Mouse (Mus musculus): ENCODE results near the gene Dusp2. TPM values are rescaled to one million over a fixed set of nuclear protein-coding genes. Genes with fewer than 3 reads are reported as not detected.
A peak's percentile ranks its signal among the peaks of the same experiment; 100 is the strongest.
"Not testable (repeated sequence)": the region's sequence is repeated elsewhere in the genome, so short reads cannot be mapped to it uniquely, and the experiment has no call there.

Dusp2 gene
- polyA plus RNA-seq (2016; fragmentation: Nextera tagmentation; extraction: Ambion mirVana) = 5.2 and 5.7 TPM in 2 replicates

DNA sequence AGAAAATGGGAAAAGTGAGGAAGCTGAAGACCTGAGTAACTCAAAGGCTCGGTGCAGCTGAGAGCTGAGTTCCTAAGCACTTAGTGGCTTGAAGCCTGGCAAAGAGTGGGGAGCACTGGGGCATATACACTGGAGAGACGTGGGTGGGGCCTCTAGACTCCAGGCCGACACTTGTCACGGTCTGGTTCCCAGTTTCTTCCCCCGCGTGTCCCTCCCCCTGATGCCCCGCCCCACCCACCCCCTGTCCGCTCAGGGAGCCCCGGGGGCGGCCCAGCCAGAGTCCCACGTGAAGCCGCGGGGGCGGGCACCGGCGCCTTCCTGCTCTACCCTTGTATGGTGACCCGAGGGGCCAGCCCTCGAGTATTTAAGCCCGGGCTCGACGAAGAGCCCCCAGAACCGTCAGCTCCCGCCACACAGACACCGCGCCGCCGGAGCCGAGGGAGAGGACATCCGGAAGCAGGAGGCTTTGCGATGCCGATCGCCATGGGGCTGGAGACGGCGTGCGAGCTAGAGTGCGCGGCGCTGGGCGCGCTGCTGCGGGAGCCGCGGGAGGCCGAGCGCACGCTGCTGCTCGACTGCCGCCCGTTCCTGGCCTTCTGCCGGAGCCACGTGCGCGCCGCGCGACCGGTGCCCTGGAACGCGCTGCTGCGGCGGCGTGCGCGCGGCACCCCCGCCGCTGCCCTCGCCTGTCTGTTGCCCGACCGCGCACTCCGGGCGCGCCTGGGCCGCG lies at the start of gene Dusp2:
TSS of gene Dusp2 (plus strand) at position 393 of the 730 bp plus-strand sequence.
- no peaks in the 10 kb centered on the region for H3K9me3 ChIP-seq
- peaks cover 21% of the 10 kb centered on the region for H3K4me1 ChIP-seq (replicated peaks)
- WGBS = under 1% methylated on average over 75 of the region's 76 CpGs
- H3K27me3 ChIP-seq (ENCODE audit: insufficient read depth, poor library complexity, severe bottlenecking) = peaks cover 50% of the 10 kb centered on the region
- peak within 1 kb of the TSS; percentile 80 for H3K27ac ChIP-seq
- peak; percentile 57 for DNase-seq (ENCODE audit: low spot score)
- peak within 1 kb of the TSS; percentile 61 for H3K4me3 ChIP-seq
- H3K36me3 ChIP-seq = no peaks in the 10 kb centered on the region

- Histone ChIP-seq H3K9me3 (no peaks in the 10 kb centered on the region), H3K36me3 (peaks cover 92% of the 10 kb centered on the region), H3K4me3 (no peak overlapping the region), H3K27ac (no peak overlapping the region), H3K4me1 (replicated peaks) (no peaks in the 10 kb centered on the region), H3K27me3 (ENCODE audit: insufficient read depth, poor library complexity, severe bottlenecking) (no peaks in the 10 kb centered on the region)
- no peak for DNase-seq (ENCODE audit: low spot score)
- WGBS = 90% methylated on average over 4 of the region's 4 CpGs
Measured at GRCm38 (mm10) chr2:127292250-127292649, 43.7 kb upstream of the Dusp2 start.

DNA sequence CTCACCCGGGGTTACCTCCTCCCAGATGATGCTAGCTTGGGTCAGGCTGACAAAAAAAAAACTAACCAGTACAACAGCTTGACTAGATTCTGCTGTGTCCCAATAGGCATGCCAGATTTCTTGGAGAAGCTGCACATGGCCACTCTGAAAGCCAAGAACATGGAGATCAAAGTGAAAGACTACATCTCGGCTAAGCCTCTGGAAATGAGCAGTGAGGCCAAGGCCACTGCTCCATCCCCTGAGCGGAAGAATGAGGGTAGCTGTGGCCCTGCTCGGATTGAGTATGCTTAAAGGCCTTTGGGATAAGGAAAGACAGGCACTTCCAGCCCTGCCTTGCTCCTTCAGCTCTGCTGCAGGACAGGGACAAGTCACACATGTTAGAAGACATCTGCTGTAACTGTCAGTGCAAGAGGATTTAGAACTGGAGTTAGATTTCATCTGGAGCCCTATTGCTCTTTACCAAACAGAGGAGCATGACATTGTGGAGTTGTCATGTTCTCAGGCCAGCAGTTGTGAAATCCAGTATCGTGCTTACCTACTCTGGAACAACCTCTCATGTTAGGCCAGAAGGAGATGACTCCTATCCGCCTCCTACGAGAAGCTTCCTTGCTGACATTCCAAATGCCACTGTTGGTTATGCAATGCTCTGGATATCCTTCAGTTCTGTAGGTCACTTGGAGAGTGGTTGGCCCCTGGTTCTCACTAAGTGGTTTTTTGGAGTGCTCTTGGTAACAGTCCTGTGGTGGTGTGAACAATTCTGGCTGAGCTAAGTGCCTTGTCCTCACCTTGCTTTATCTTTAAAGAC lies 38.8 kb upstream of the Dusp2 start:
- Histone ChIP-seq H3K36me3 (peaks cover 100% of the 10 kb centered on the region), H3K9me3 (no peaks in the 10 kb centered on the region)
- WGBS = 95% methylated on average over 7 of the region's 7 CpGs

DNA sequence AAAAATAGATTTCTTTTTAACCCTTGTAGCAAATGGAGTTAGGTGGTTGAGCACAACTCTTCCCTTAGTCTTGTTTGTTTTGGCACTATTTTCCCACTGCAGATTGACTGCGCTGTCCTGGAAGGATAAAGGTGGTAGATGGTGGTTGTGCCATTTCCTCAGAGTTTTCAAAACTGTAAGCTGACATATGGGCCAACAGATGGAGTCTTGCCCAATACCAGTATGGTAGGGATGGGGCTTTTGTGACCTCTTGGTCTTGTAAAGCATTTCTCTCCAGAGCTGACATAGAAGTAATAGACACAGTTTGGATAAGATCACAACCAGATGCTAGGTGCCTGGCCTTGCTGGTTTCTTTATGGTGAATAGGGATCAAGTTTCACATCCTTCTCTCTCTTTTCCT lies 37.9 kb upstream of the Dusp2 start:
- DNase-seq (ENCODE audit: low spot score) = no peak
- Histone ChIP-seq H3K4me3 (no peak overlapping the region), H3K27me3 (ENCODE audit: insufficient read depth, poor library complexity, severe bottlenecking) (no peaks in the 10 kb centered on the region), H3K4me1 (replicated peaks) (no peaks in the 10 kb centered on the region), H3K27ac (no peak overlapping the region), H3K9me3 (no peaks in the 10 kb centered on the region), H3K36me3 (peaks cover 94% of the 10 kb centered on the region)
- WGBS = 97% methylated on average over 1 of the region's 1 CpGs

More for the DNA sequence above, 38.8 kb upstream of the Dusp2 start:
- H3K27ac ChIP-seq = no peak overlapping the region
- DNase-seq (ENCODE audit: low spot score) = no peak
- H3K4me3 ChIP-seq = no peak overlapping the region
- H3K27me3 ChIP-seq (ENCODE audit: insufficient read depth, poor library complexity, severe bottlenecking) = no peaks in the 10 kb centered on the region
- H3K4me1 ChIP-seq (replicated peaks) = no peaks in the 10 kb centered on the region

GRCm38 (mm10) chr2:127300701-127301100 lies 35.3 kb upstream of the Dusp2 start:
- no peak overlapping the region for H3K27ac ChIP-seq
- H3K9me3 ChIP-seq = no peaks in the 10 kb centered on the region
- no peaks in the 10 kb centered on the region for H3K4me1 ChIP-seq (replicated peaks)
- H3K36me3 ChIP-seq = peaks cover 67% of the 10 kb centered on the region
- 85% methylated on average over 3 of the region's 3 CpGs for WGBS
- DNase-seq (ENCODE audit: low spot score) = no peak
- no peak overlapping the region for H3K4me3 ChIP-seq
- no peaks in the 10 kb centered on the region for H3K27me3 ChIP-seq (ENCODE audit: insufficient read depth, poor library complexity, severe bottlenecking)

DNA sequence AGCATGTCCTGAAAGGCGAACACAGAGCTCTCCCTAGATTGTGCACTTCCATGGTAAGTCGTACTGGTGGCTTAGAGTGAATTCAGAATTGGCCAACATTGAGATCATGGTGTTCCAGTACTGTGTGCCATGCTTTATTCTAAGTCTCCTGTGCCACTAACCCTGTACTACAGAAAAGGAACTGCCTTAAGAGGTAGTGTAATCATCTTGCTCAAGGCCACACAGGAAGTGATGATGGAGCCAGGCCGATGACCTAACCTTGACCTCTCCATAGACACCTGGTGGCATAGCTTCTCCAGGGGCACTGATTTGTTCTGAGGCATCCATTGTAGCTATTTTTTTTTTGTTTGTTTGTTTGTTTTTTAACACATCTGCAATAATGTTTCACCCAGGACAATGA lies 34.1 kb upstream of the Dusp2 start:
- H3K27me3 ChIP-seq (ENCODE audit: insufficient read depth, poor library complexity, severe bottlenecking) = no peaks in the 10 kb centered on the region
- H3K4me1 ChIP-seq (replicated peaks) = no peaks in the 10 kb centered on the region
- no peak for DNase-seq (ENCODE audit: low spot score)
- no peak overlapping the region for H3K4me3 ChIP-seq
- 89% methylated on average over 3 of the region's 3 CpGs for WGBS
- H3K9me3 ChIP-seq = no peaks in the 10 kb centered on the region
- peaks cover 55% of the 10 kb centered on the region for H3K36me3 ChIP-seq
- H3K27ac ChIP-seq = no peak overlapping the region

GRCm38 (mm10) chr2:127304192-127304591 lies 31.8 kb upstream of the Dusp2 start:
- WGBS = 92% methylated on average over 4 of the region's 4 CpGs
- not testable (repeated sequence) for H3K9me3 ChIP-seq; H3K4me1 ChIP-seq (replicated peaks); H3K27me3 ChIP-seq (ENCODE audit: insufficient read depth, poor library complexity, severe bottlenecking); H3K4me3 ChIP-seq; H3K27ac ChIP-seq; DNase-seq (ENCODE audit: low spot score)
- H3K36me3 ChIP-seq = peaks cover 32% of the 10 kb centered on the region

DNA sequence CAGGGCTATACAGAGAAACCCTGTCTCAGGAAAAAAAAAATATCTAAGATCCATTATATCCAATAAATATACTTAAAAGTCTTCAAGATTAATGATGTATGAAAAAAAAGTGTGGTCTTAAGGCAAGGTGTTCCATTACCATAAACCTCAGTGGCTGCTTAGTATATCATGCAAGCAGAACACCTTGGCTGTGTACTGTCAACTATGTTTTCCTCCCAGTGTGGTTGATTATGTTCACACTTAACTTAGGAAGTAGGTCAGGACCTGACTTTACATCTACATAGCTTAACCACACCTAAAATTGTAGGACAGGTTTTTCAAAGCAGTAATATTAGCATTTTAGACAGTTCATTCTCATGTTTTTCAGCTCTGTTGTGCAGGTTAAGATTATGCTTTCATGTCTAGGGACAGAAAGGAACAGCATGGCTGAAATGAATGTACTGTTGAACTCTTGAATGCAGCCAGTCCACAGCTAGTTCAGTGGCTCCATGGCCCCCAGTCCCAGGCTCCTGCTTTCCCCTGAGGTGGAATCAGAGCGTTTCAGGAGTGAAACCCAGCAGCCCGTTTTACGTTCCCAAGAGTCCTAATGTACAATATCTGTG lies 31.2 kb upstream of the Dusp2 start:
- H3K9me3 ChIP-seq = no peaks in the 10 kb centered on the region
- no peak overlapping the region for H3K27ac ChIP-seq
- peaks cover 27% of the 10 kb centered on the region for H3K36me3 ChIP-seq
- no peaks in the 10 kb centered on the region for H3K4me1 ChIP-seq (replicated peaks)
- H3K27me3 ChIP-seq (ENCODE audit: insufficient read depth, poor library complexity, severe bottlenecking) = no peaks in the 10 kb centered on the region
- H3K4me3 ChIP-seq = no peak overlapping the region
- WGBS = 85% methylated on average over 3 of the region's 3 CpGs
- no peak for DNase-seq (ENCODE audit: low spot score)

DNA sequence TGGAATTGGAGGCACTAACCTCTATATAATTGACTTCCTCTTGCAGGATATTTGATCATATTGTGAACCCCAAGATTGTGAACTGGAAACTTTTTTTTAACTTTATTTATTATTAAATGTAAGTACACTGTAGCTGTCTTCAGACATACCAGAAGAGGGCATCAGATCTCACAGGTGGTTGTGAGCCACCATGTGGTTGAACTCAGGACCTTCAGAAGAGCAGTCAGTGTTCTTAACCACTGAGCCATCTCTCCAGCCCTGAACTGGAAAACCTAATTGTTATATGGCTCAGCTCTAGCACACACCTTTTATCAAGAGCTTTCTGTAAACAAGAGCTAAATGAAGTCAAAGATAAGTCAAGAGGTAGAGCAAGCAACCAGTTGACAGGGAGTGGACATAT lies 29.8 kb upstream of the Dusp2 start:
- no peak overlapping the region for H3K4me3 ChIP-seq
- H3K4me1 ChIP-seq (replicated peaks) = no peaks in the 10 kb centered on the region
- H3K9me3 ChIP-seq = no peaks in the 10 kb centered on the region
- no peak for DNase-seq (ENCODE audit: low spot score)
- peaks cover 13% of the 10 kb centered on the region for H3K36me3 ChIP-seq
- H3K27me3 ChIP-seq (ENCODE audit: insufficient read depth, poor library complexity, severe bottlenecking) = no peaks in the 10 kb centered on the region
- no peak overlapping the region for H3K27ac ChIP-seq

- H3K36me3 ChIP-seq = 0 out of 2 replicates have a peak, but pooled peaks cover 2% of the 10 kb centered on the region
- H3K4me1 ChIP-seq (replicated peaks) = no peaks in the 10 kb centered on the region
- H3K27me3 ChIP-seq (ENCODE audit: insufficient read depth, poor library complexity, severe bottlenecking) = no peaks in the 10 kb centered on the region
- no peak overlapping the region for H3K4me3 ChIP-seq
- 47% methylated on average over 3 of the region's 3 CpGs for WGBS
- no peak overlapping the region for H3K27ac ChIP-seq
- no peaks in the 10 kb centered on the region for H3K9me3 ChIP-seq
- DNase-seq (ENCODE audit: low spot score) = no peak
Measured at GRCm38 (mm10) chr2:127307179-127307578, 28.8 kb upstream of the Dusp2 start.

DNA sequence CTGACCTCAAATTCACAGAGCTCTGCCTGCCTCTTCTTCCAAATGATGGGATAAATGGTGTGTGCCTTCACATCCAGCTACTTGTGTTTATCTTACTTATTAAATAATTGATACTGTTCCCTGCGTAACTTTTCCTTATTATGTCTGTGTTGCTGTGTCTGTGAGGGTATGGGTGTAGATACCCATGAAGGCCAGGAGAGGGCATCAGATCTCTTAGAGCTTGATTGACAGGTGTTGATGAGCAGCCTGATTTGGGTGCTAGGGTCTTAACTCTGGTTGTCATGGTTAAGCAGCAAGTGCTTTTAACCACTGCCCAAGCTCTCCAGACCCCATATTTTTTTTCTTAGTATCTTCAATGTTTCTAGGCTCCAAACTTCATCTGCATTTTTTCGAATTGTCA lies 27.3 kb upstream of the Dusp2 start:
- Histone ChIP-seq H3K4me3 (no peak overlapping the region), H3K27me3 (ENCODE audit: insufficient read depth, poor library complexity, severe bottlenecking) (no peaks in the 10 kb centered on the region), H3K4me1 (replicated peaks) (no peaks in the 10 kb centered on the region), H3K36me3 (no peaks in the 10 kb centered on the region), H3K27ac (no peak overlapping the region), H3K9me3 (no peaks in the 10 kb centered on the region)
- no peak for DNase-seq (ENCODE audit: low spot score)
- 86% methylated on average over 2 of the region's 2 CpGs for WGBS

- Histone ChIP-seq H3K4me3 (no peak overlapping the region), H3K4me1 (replicated peaks) (peaks cover 10% of the 10 kb centered on the region; the same call in 1 of the 2 replicates), H3K9me3 (no peaks in the 10 kb centered on the region), H3K27ac (no peak overlapping the region), H3K27me3 (ENCODE audit: insufficient read depth, poor library complexity, severe bottlenecking) (no peaks in the 10 kb centered on the region), H3K36me3 (no peaks in the 10 kb centered on the region)
- no peak for DNase-seq (ENCODE audit: low spot score)
- 63% methylated on average over 2 of the region's 2 CpGs for WGBS
Measured at GRCm38 (mm10) chr2:127310246-127310645, 25.7 kb upstream of the Dusp2 start.

DNA sequence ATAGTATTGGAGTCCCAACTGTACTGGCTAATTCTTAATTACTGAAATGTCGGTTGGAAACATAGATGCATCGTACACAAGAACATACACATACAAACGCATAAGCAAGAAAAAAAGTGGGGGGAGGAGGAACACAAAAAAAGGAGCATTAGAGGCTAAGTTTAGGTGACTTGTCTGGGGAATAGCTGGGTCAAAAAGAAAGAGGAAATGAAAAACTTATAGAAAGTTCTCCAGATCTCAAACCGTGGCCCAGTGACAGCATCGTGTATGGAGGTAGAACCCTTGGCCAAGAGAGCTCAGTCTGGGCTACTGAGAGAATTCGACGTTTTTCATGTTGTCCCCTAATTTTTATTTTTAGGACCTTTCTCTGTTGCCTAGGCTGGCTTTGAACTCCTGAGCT lies 25.3 kb upstream of the Dusp2 start:
- H3K4me1 ChIP-seq (replicated peaks) = peaks cover 10% of the 10 kb centered on the region; the same call in 1 of the 2 replicates
- H3K36me3 ChIP-seq = no peaks in the 10 kb centered on the region
- H3K9me3 ChIP-seq = no peaks in the 10 kb centered on the region
- H3K27ac ChIP-seq = no peak overlapping the region
- H3K4me3 ChIP-seq = no peak overlapping the region
- no peaks in the 10 kb centered on the region for H3K27me3 ChIP-seq (ENCODE audit: insufficient read depth, poor library complexity, severe bottlenecking)
- no peak for DNase-seq (ENCODE audit: low spot score)
- 93% methylated on average over 7 of the region's 7 CpGs for WGBS

Data from hindbrain, embryonic 10.5 days (tissue).